Mouse (Mus musculus) lung, adult 2 months (tissue): Measurements from ENCODE around the gene Rmi1.

Source experiments
- CTCF ChIP-seq: fragments of 200-500 bp; IDR thresholded peaks from 2 replicates; pipeline ENCODE4 v1.5.1; 2011; ENCODE audit warnings: mild to moderate bottlenecking, low read length, control low read depth; ENCODE audit not compliant: insufficient read depth
- POLR2A ChIP-seq: fragments of 200-500 bp; IDR thresholded peaks from 2 replicates; pipeline ENCODE4 v1.6.1; 2011; ENCODE audit warnings: low read depth, mild to moderate bottlenecking, control low read depth, low read length, borderline replicate concordance; ENCODE audit errors: extremely low read depth

- TF ChIP-seq POLR2A (no peak), CTCF (no peak)
Observed at GRCm38 (mm10) chr13:58384371-58384770, 17.7 kb upstream of the Rmi1 start.
